Mouse (Mus musculus) cerebellum, adult 2 months (tissue): ENCODE results near the gene Helt.

Experiments used
- CTCF ChIP-seq: fragments of 200-500 bp; IDR thresholded peaks from 2 replicates; pipeline ENCODE4 v1.5.1; 2011; ENCODE audit warnings: low read depth, mild to moderate bottlenecking, control low read depth, low read length, moderate library complexity, borderline replicate concordance; ENCODE audit not compliant: insufficient read depth
- POLR2A ChIP-seq: fragments of 200-500 bp; IDR thresholded peaks from 2 replicates; pipeline ENCODE4 v1.6.1; 2011; ENCODE audit warnings: low read length, control low read depth, borderline replicate concordance; ENCODE audit not compliant: insufficient read depth

DNA sequence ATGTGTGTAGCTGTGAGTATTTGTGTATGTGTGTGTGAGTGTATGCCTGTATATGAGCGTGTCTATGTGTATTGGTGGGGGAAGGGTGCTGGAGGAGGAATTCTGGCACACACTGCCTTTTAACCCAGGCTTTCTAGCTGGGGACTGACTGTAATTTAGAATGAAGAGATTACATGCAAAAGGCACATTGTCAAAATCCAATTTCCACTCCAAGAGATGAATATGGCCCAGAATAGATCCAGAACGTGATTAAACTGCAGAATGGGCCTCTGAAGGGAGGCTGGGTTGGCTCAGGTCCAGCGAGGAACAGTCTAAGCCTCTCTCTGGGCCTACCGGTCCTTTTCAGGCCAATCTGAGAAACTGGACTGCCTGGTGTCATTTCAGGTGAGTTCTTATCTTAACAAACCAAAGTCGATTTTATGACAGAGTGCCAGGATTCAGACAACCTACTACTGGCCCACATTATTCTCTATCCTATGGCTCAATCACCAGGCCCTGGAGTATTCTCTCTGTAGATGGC is 29.3 kb upstream of the Helt start:
- TF ChIP-seq CTCF (no peak), POLR2A (no peak)
